Comparison of ENCODE assay signal across 8 mouse cellular contexts in the genomic region with DNA sequence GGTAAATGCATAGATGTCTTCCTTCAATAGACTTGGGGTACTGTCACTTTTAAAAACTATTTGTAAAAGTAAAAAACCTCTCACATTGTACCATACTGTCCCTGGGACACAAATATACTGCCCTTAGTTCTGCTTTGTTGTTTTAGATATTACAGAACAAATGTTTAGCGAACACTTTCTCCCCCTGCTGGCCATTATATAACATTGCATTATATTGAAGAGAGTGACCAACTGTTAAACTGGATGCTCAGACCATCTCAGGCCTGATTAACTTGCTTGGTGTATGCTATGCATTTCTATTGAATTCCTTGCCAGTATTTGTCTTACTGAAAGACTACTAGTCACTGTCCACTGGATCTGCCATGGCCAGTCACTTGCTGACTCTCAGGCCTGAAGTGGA. TPM values are rescaled to one million over a fixed set of nuclear protein-coding genes. Genes with fewer than 3 reads are reported as not detected.
DNase-seq lines count a peak whose midpoint lies in the region; ATAC-seq and TF ChIP-seq lines count a peak whose summit lies in the region.

No protein-coding gene starts in this region.

- DNase-seq in intestine, embryonic 14.5 days (ENCODE audit: low spot score), result no peak
- DNase-seq in ES-CJ7 (ENCODE audit: low read depth, low spot score), result peak; percentile 44
- peak; percentile 82 for DNase-seq in embryo, embryonic 10.5 days (ENCODE audit: low spot score)
- peak; percentile 25 for DNase-seq in lung, postnatal 14 days
- DNase-seq in right cerebral cortex, postnatal 4 days, result no peak
- no peak for DNase-seq in thymus, adult 2 months
- DNase-seq in layer of hippocampus, adult 9-10 months (ENCODE audit: low spot score), result no peak

- TF ChIP-seq CTCF in thymus, adult 2 months (IDR thresholded peaks at IDR 0.05; ENCODE audit: borderline replicate concordance, control insufficient read depth, extremely low read depth, insufficient read depth, low read length, poor library complexity), result no peak

- ATAC-seq in intestine, embryonic 14.5 days (replicated peaks; ENCODE audit: low FRiP score, low TSS enrichment, low read depth), result 0 out of 2 replicates have a peak, but pooled peaks have one; percentile 40
- ATAC-seq in intestine, embryonic 15.5 days, result no peak

- TF ChIP-seq POLR2A in thymus, adult 2 months (IDR thresholded peaks at IDR 0.05; ENCODE audit: control insufficient read depth, extremely low read depth, insufficient read depth, low read length, poor library complexity), result no peak

- no peak overlapping the region for H3K9ac ChIP-seq in intestine, embryonic 14.5 days (ENCODE audit: low read length)
- no peak overlapping the region for H3K9ac ChIP-seq in intestine, embryonic 15.5 days

- H3K27ac ChIP-seq in intestine, embryonic 14.5 days (ENCODE audit: low read depth), result no peak overlapping the region
- H3K27ac ChIP-seq in intestine, embryonic 15.5 days, result no peak overlapping the region
- no peak overlapping the region for H3K27ac ChIP-seq in thymus, adult 2 months (ENCODE audit: control insufficient read depth, insufficient read depth, low read length)

- no peaks in the 10 kb centered on the region for H3K27me3 ChIP-seq in intestine, embryonic 14.5 days (replicated peaks; ENCODE audit: control insufficient read depth, insufficient read depth, low read length)
- H3K27me3 ChIP-seq in intestine, embryonic 15.5 days (replicated peaks), result no peaks in the 10 kb centered on the region
- no peaks in the 10 kb centered on the region for H3K27me3 ChIP-seq in thymus, adult 2 months (ENCODE audit: control insufficient read depth, insufficient read depth, low read length)

- no peak overlapping the region for H3K4me2 ChIP-seq in intestine, embryonic 14.5 days (ENCODE audit: low read length)
- no peak overlapping the region for H3K4me2 ChIP-seq in intestine, embryonic 15.5 days (replicated peaks)

- no peaks in the 10 kb centered on the region for H3K9me3 ChIP-seq in intestine, embryonic 14.5 days (ENCODE audit: control insufficient read depth, low read length)
- H3K9me3 ChIP-seq in intestine, embryonic 15.5 days, result no peaks in the 10 kb centered on the region

- H3K36me3 ChIP-seq in intestine, embryonic 14.5 days (ENCODE audit: control insufficient read depth, insufficient read depth, low read length), result no peaks in the 10 kb centered on the region
- H3K36me3 ChIP-seq in intestine, embryonic 15.5 days, result no peaks in the 10 kb centered on the region
- no peaks in the 10 kb centered on the region for H3K36me3 ChIP-seq in thymus, adult 2 months (ENCODE audit: control insufficient read depth, insufficient read depth, low read length)

- no peak overlapping the region for H3K4me3 ChIP-seq in intestine, embryonic 14.5 days (ENCODE audit: low read depth, low read length)
- H3K4me3 ChIP-seq in intestine, embryonic 15.5 days (replicated peaks), result no peak overlapping the region
- no peak overlapping the region for H3K4me3 ChIP-seq in thymus, adult 2 months (ENCODE audit: control insufficient read depth, insufficient read depth, low read length)

- WGBS in intestine, embryonic 14.5 days, result 13% methylated on average over 1 of the region's 1 CpGs
- 9% methylated on average over 1 of the region's 1 CpGs for WGBS in intestine, embryonic 15.5 days
- WGBS in thymus, adult 2 months, result 23% methylated on average over 1 of the region's 1 CpGs

- no peaks in the 10 kb centered on the region for H3K4me1 ChIP-seq in intestine, embryonic 14.5 days (replicated peaks; ENCODE audit: control insufficient read depth, insufficient read depth, low read length)
- H3K4me1 ChIP-seq in intestine, embryonic 15.5 days (replicated peaks), result no peaks in the 10 kb centered on the region
- no peaks in the 10 kb centered on the region for H3K4me1 ChIP-seq in thymus, adult 2 months (replicated peaks; ENCODE audit: control insufficient read depth, insufficient read depth, low read length)

RNA-seq across cellular contexts. Expression of gene D430041D05Rik, which starts 11.4 kb away (rescaled TPM):
- polyA plus RNA-seq in intestine, embryonic 14.5 days (2014; fragmentation: Nextera tagmentation; extraction: Ambion mirVana), result 0.35 and 0.39 TPM in 2 replicates
- polyA plus RNA-seq in intestine, embryonic 15.5 days (2015; fragmentation: Nextera tagmentation; extraction: Ambion mirVana), result 0.13 and 0.25 TPM in 2 replicates
- 3.0 and 3.3 TPM in 2 replicates for polyA plus RNA-seq in thymus, adult 2 months (2012; rRNA removed)

Comparison
In these comparisons a context has a peak if more than half of its experiments do, and no peak if none do; other contexts are left out.
1. DNase-seq: peak in ES-CJ7 (single experiment), embryo, embryonic 10.5 days (single experiment) and lung, postnatal 14 days (single experiment); none in intestine, embryonic 14.5 days (single experiment), right cerebral cortex, postnatal 4 days (single experiment), thymus, adult 2 months (single experiment) and layer of hippocampus, adult 9-10 months (single experiment).